Mouse (Mus musculus) stomach, embryonic 14.5 days (tissue): ENCODE results near the gene Kcnj6. TPM values are rescaled to one million over a fixed set of nuclear protein-coding genes. Genes with fewer than 3 reads are reported as not detected.

Source experiments
- ATAC-seq: fragments of 200-750 bp; cut with Nextera tagmentation; 2 replicates; pipeline ENCODE4 v1.8.0; 2017; ENCODE audit warnings: low read depth, moderate TSS enrichment; ENCODE audit not compliant: insufficient number of reproducible peaks, insufficient read depth, low FRiP score
- H3K27ac ChIP-seq: fragments of 300-500 bp; sonication (generic); 2 replicates; pipeline ENCODE4 v1.5.1; 2014; ENCODE audit warnings: mild to moderate bottlenecking, low read length, moderate library complexity, mixed read lengths
- H3K27me3 ChIP-seq: fragments of 300-500 bp; sonication (generic); 2 replicates; pipeline ENCODE4 v1.6.1; 2014; ENCODE audit warnings: low read length, control low read depth, mixed read lengths; ENCODE audit not compliant: control insufficient read depth, insufficient read depth
- H3K36me3 ChIP-seq: fragments of 300-500 bp; sonication (generic); 2 replicates; pipeline ENCODE4 v1.6.1; 2014; ENCODE audit warnings: mild to moderate bottlenecking, control low read depth, low read length, moderate library complexity, mixed read lengths; ENCODE audit not compliant: control insufficient read depth, insufficient read depth
- H3K4me1 ChIP-seq: fragments of 300-500 bp; sonication (generic); 2 replicates; pipeline ENCODE4 v1.6.1; 2014; ENCODE audit warnings: low read length, control low read depth, mixed read lengths; ENCODE audit not compliant: control insufficient read depth, insufficient read depth
- H3K4me2 ChIP-seq: fragments of 300-500 bp; sonication (generic); replicated peaks from 2 replicates; pipeline ENCODE4 v1.6.1; 2014; ENCODE audit warnings: low read depth, low read length, control low read depth
- H3K4me3 ChIP-seq: fragments of 300-500 bp; sonication (generic); 2 replicates; pipeline ENCODE4 v1.5.1; 2014; ENCODE audit warnings: low read depth, low read length, control low read depth
- H3K9ac ChIP-seq: fragments of 300-500 bp; sonication (generic); replicated peaks from 2 replicates; pipeline ENCODE4 v1.6.1; 2014; ENCODE audit warnings: low read depth, mild to moderate bottlenecking, control low read depth, low read length, moderate library complexity, mixed read lengths
- H3K9me3 ChIP-seq: fragments of 300-500 bp; sonication (generic); 2 replicates; pipeline ENCODE4 v1.6.1; 2016; ENCODE audit warnings: low read depth, low read length, control low read depth; ENCODE audit not compliant: control insufficient read depth
- WGBS: fragments of 180-500 bp; shearing (Covaris S2); extraction: QIAGEN DNeasy Blood & Tissue Kit; methylation state at CpG from one replicate; pipeline ENCODE4 v1.1.7; 2014; 5-methylcytosine and 5-hydroxymethylcytosine counted together
- polyA plus RNA-seq: library from polyadenylated mRNA; unstranded; fragments of >200 nt; fragmentation: Nextera tagmentation; extraction: Ambion mirVana; gene quantifications from 2 replicates; pipeline ENCODE4 v1.2.1, GENCODE M21; 2014

Gene Kcnj6
- polyA plus RNA-seq, 1 experiment from 2014 or later = 0.39 TPM

DNA sequence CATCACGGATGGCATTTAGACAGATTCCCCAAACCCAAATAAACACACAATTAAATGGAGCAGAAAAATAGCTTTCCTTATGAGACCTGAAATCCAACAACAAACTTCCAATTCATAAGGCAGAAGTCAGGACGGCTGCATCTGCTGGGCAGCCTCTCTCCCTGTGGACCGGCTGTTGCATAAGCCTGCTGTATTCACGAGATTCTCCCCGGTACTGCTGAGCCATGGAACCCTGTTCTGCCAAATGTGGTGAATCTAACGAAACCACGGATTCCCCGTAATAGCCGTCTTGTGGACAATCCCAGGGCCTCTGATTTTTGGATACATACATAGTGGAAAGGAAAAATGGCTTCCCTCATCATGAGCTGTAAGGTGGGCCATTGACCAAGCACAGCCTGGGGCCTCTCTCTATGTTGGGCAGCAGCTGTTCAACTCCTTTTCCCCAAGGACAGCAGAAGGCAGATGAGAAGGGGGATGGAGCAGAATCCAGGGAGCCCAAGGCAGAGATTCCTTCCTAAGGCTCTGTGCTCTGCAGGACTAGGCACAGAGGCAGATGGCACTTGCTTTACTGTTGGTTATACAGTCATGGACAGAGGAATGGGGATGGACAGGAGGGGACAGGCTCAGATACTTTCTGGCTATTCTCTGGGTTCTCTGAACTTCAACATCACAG, 40.2 kb downstream of the Kcnj6 start:
- Histone ChIP-seq H3K27ac (no peak overlapping the region), H3K4me3 (no peak overlapping the region), H3K36me3 (no peaks in the 10 kb centered on the region), H3K27me3 (no peaks in the 10 kb centered on the region), H3K4me2 (no peak overlapping the region), H3K9me3 (no peaks in the 10 kb centered on the region), H3K9ac (no peak overlapping the region), H3K4me1 (no peaks in the 10 kb centered on the region)
- 83% methylated on average over 9 of the region's 9 CpGs for WGBS
- no peak for ATAC-seq

GRCm38 (mm10) chr16:94956410-94956809, 41.1 kb downstream of the Kcnj6 start:
- Histone ChIP-seq H3K27ac (no peak overlapping the region), H3K27me3 (no peaks in the 10 kb centered on the region), H3K9me3 (no peaks in the 10 kb centered on the region), H3K36me3 (no peaks in the 10 kb centered on the region), H3K4me3 (no peak overlapping the region), H3K4me2 (no peak overlapping the region), H3K4me1 (no peaks in the 10 kb centered on the region), H3K9ac (no peak overlapping the region)
- 81% methylated on average over 6 of the region's 6 CpGs for WGBS
- no peak for ATAC-seq

DNA sequence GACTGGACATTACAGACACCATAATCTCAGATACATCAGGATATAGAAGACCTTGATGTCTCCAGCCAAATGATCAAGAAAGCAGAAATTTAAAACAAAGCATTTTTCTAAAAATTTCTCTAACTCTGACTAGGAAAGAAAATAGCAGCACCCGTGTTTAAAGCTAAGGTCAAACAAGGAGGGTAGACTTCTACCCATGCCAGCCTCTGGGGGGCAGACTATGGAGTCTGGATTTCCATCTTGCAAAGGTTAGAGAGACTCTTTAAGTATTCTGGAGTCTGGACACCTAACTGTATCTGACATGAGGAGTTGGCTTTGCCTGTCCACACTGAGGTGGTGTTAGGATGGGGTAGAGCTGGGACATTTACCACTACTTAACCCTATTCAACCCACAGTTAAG, 44.2 kb downstream of the Kcnj6 start:
- Histone ChIP-seq H3K27me3 (no peaks in the 10 kb centered on the region), H3K4me3 (no peak overlapping the region), H3K9me3 (no peaks in the 10 kb centered on the region), H3K27ac (no peak overlapping the region), H3K9ac (no peak overlapping the region), H3K4me2 (no peak overlapping the region), H3K4me1 (no peaks in the 10 kb centered on the region), H3K36me3 (no peaks in the 10 kb centered on the region)
- ATAC-seq = no peak
- WGBS = 76% methylated on average over 1 of the region's 1 CpGs

DNA sequence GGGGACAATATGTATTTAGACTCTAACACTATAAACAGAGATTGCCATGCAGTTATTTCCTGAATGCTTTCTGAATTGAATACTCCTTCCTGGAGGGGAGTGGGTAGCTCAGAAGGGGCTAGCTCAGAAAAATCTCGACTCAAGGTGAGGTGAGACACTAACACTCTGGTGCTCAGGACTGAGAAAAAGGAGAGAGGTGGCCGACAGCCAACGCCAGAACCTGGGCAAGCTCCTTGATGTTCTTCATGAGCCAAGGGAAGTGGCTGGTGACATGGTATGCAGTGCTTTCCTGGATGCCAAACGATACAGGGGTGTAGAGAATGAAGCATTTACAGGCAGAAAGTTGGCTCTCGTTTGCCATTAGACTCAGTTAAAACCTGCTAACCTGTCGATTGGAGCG, 48.3 kb downstream of the Kcnj6 start:
- H3K27ac ChIP-seq = no peak overlapping the region
- no peak for ATAC-seq
- no peak overlapping the region for H3K4me2 ChIP-seq
- H3K4me3 ChIP-seq = no peak overlapping the region
- H3K9ac ChIP-seq = no peak overlapping the region
- 86% methylated on average over 7 of the region's 7 CpGs for WGBS
- no peaks in the 10 kb centered on the region for H3K27me3 ChIP-seq
- H3K4me1 ChIP-seq = no peaks in the 10 kb centered on the region
- H3K36me3 ChIP-seq = no peaks in the 10 kb centered on the region
- H3K9me3 ChIP-seq = no peaks in the 10 kb centered on the region

- H3K9ac ChIP-seq = no peak overlapping the region
- no peak overlapping the region for H3K4me3 ChIP-seq
- H3K9me3 ChIP-seq = no peaks in the 10 kb centered on the region
- WGBS = 55% methylated on average over 5 of the region's 5 CpGs
- no peaks in the 10 kb centered on the region for H3K4me1 ChIP-seq
- ATAC-seq = no peak
- no peak overlapping the region for H3K27ac ChIP-seq
- H3K27me3 ChIP-seq = no peaks in the 10 kb centered on the region
- H3K4me2 ChIP-seq = no peak overlapping the region
- no peaks in the 10 kb centered on the region for H3K36me3 ChIP-seq
These were observed 50.7 kb downstream of the Kcnj6 start for GRCm38 (mm10) chr16:94946848-94947247.

DNA sequence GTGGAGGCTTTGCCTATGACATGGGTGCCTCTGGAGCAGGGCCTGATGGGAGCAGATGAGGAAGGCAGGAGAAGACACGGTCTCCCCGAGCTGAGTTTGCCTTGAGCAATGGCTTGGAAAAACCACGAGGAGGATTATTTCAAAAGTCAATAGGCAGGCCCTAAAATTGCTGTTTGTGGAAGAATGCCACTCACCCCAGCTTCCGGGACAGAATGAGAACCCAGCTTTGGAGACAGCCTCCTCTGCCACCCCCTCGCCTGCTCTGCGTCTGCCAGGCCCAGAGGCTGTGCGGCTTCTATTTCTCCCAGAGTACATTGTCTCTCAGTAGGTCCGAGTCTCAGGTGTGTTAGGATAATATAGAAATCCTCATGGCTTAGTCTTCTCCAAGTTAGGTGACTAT, 64.8 kb downstream of the Kcnj6 start:
- no peaks in the 10 kb centered on the region for H3K36me3 ChIP-seq
- no peak overlapping the region for H3K4me2 ChIP-seq
- no peak overlapping the region for H3K4me3 ChIP-seq
- 0 out of 2 replicates have a peak, but pooled peaks cover 11% of the 10 kb centered on the region for H3K4me1 ChIP-seq
- no peak overlapping the region for H3K27ac ChIP-seq
- no peak for ATAC-seq
- H3K9me3 ChIP-seq = no peaks in the 10 kb centered on the region
- no peaks in the 10 kb centered on the region for H3K27me3 ChIP-seq
- no peak overlapping the region for H3K9ac ChIP-seq
- WGBS = 81% methylated on average over 8 of the region's 8 CpGs

DNA sequence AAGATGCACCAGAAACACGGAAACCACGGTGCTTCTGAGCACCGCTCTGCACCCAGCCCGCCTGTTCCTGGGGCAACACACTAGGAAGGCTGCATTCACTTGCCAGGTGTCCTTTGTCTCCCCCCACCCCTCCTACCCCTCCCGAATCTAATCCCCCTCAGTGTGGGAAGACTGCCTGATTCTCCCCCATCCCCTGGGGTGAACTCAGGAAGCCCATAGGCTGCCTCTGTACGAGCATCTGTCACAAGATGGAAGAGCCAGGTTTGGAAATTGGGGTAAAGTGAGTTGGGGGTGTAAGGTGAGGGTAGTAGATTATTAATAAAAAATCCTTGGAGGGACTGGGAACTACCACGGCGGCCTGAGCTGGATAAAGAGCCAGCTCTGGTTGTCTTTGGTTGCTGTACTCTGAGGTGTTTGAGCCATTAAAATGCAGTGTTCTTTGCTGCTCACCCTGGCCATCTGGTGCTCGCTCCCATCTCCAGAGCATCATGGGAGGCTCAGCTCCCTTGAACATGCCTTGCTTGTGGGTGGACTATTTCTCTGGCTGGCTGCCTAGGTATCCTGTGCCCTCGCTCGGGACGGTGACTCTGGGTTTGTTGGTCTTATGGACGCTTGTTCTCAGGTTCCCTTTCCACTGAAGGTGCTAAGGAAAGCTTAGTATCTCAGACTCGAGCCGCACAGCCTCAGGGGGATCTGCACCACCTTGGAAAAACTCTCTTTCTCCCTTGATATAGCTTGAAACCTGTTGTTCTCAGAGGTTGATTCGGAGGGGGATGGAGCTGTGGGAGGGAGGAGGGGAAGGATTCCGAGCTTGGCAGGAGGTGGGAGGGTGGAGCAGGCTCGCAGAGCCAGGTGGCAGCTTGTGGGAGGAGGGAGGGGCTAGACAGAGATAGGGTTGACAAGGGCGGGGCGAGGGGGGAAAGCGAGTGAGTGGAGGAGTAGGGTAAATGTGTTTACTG, 65.9 kb downstream of the Kcnj6 start:
- no peak overlapping the region for H3K4me3 ChIP-seq
- no peaks in the 10 kb centered on the region for H3K9me3 ChIP-seq
- 0 out of 2 replicates have a peak, but pooled peaks cover 11% of the 10 kb centered on the region for H3K4me1 ChIP-seq
- 3% methylated on average over 21 of the region's 21 CpGs for WGBS
- peak overlapping the region; percentile 26; the same call in 1 of the 2 replicates for H3K4me2 ChIP-seq
- ATAC-seq = peak; percentile 46; the same call in 1 of the 2 replicates
- no peaks in the 10 kb centered on the region for H3K27me3 ChIP-seq
- no peaks in the 10 kb centered on the region for H3K36me3 ChIP-seq
- H3K27ac ChIP-seq = no peak overlapping the region
- no peak overlapping the region for H3K9ac ChIP-seq

DNA sequence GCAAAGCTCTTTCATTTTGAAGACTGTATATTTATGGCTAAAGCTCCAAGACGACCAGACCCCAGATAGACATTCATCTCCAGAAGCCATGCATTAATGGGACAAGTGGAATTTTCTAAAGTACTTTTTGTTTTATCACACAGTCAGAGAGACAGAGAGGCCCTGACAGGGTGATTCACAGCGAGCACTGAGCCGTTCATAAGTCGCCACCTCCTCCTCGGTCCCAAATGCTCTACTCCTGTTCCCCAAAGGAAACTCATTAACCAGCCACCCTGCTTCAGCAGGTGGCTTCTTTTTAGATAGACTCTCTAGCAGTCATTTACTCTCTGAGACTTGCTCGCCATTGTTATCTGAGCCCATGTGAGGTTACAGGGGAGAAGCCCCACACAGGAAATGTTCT, 72.1 kb downstream of the Kcnj6 start:
- no peak overlapping the region for H3K9ac ChIP-seq
- no peak for ATAC-seq
- H3K4me3 ChIP-seq = no peak overlapping the region
- 25% methylated on average over 6 of the region's 6 CpGs for WGBS
- H3K36me3 ChIP-seq = no peaks in the 10 kb centered on the region
- H3K4me2 ChIP-seq = no peak overlapping the region
- no peak overlapping the region for H3K27ac ChIP-seq
- no peaks in the 10 kb centered on the region for H3K4me1 ChIP-seq
- no peaks in the 10 kb centered on the region for H3K27me3 ChIP-seq
- no peaks in the 10 kb centered on the region for H3K9me3 ChIP-seq
